Mouse (Mus musculus): ENCODE measurements around the gene Gpr153. TPM values are rescaled to one million over a fixed set of nuclear protein-coding genes. Genes with fewer than 3 reads are reported as not detected.
"Not testable (repeated sequence)": the region's sequence is repeated elsewhere in the genome, so short reads cannot be mapped to it uniquely, and the experiment has no call there.

Gene Gpr153
- 6.9 and 9.5 TPM in 2 replicates for polyA plus RNA-seq (2012; rRNA removed)

- no peaks in the 10 kb centered on the region; the same call in 1 of the 2 replicates for H3K27me3 ChIP-seq (replicated peaks; ENCODE audit: control insufficient read depth, insufficient read depth, low read length)
- TF ChIP-seq POLR2A (IDR thresholded peaks at IDR 0.05; ENCODE audit: low read depth, low read length) (no peak), CTCF (conservative IDR thresholded peaks at IDR 0.05; ENCODE audit: insufficient read depth, insufficient read length, low read depth, low read length) (no peak)
- 3% methylated on average over 46 of the region's 48 CpGs for WGBS
Measured at GRCm38 (mm10) chr4:152273621-152274236, at the start of gene Gpr153. Gene Gpr153, plus strand, starts transcription at chr4:152274232.

GRCm38 (mm10) chr4:152226901-152227486 lies 47.0 kb upstream of the Gpr153 start:
- 82% methylated on average over 13 of the region's 13 CpGs for WGBS
- Histone ChIP-seq H3K4me3 (ENCODE audit: insufficient read depth, low read depth, low read length) (no peak overlapping the region), H3K27ac (ENCODE audit: insufficient read depth, low read depth, low read length) (no peak overlapping the region), H3K27me3 (replicated peaks; ENCODE audit: control insufficient read depth, insufficient read depth, low read length) (no peaks in the 10 kb centered on the region), H3K4me1 (ENCODE audit: control insufficient read depth, insufficient read depth, low read length) (no peaks in the 10 kb centered on the region), H3K36me3 (ENCODE audit: control insufficient read depth, insufficient read depth, low read length) (no peaks in the 10 kb centered on the region)
- TF ChIP-seq POLR2A (IDR thresholded peaks at IDR 0.05; ENCODE audit: low read depth, low read length) (no peak), CTCF (conservative IDR thresholded peaks at IDR 0.05; ENCODE audit: insufficient read depth, insufficient read length, low read depth, low read length) (no peak)
- no peak for DNase-seq

More at GRCm38 (mm10) chr4:152273621-152274236, at the start of gene Gpr153:
- Histone ChIP-seq H3K4me1 (ENCODE audit: control insufficient read depth, insufficient read depth, low read length) (no peaks in the 10 kb centered on the region), H3K36me3 (ENCODE audit: control insufficient read depth, insufficient read depth, low read length) (no peaks in the 10 kb centered on the region), H3K4me3 (ENCODE audit: insufficient read depth, low read depth, low read length) (peak within 1 kb of the TSS; percentile 39), H3K27ac (ENCODE audit: insufficient read depth, low read depth, low read length) (no peak within 1 kb of the TSS)
- peak; percentile 32 for DNase-seq

- no peak overlapping the region for H3K27ac ChIP-seq (ENCODE audit: insufficient read depth, low read depth, low read length)
- no peaks in the 10 kb centered on the region for H3K36me3 ChIP-seq (ENCODE audit: control insufficient read depth, insufficient read depth, low read length)
- TF ChIP-seq CTCF (conservative IDR thresholded peaks at IDR 0.05; ENCODE audit: insufficient read depth, insufficient read length, low read depth, low read length): no peak
- no peaks in the 10 kb centered on the region for H3K27me3 ChIP-seq (replicated peaks; ENCODE audit: control insufficient read depth, insufficient read depth, low read length)
- WGBS: 72% methylated on average over 12 of the region's 12 CpGs
- no peak for DNase-seq
- H3K4me3 ChIP-seq (ENCODE audit: insufficient read depth, low read depth, low read length): no peak overlapping the region
- H3K4me1 ChIP-seq (ENCODE audit: control insufficient read depth, insufficient read depth, low read length): no peaks in the 10 kb centered on the region
Measured at GRCm38 (mm10) chr4:152227749-152228527, 46.1 kb upstream of the Gpr153 start.

GRCm38 (mm10) chr4:152230331-152230730 lies 43.7 kb upstream of the Gpr153 start:
- DNase-seq; H3K4me1 ChIP-seq (ENCODE audit: control insufficient read depth, insufficient read depth, low read length); H3K27ac ChIP-seq (ENCODE audit: insufficient read depth, low read depth, low read length); H3K4me3 ChIP-seq (ENCODE audit: insufficient read depth, low read depth, low read length); H3K27me3 ChIP-seq (replicated peaks; ENCODE audit: control insufficient read depth, insufficient read depth, low read length); H3K36me3 ChIP-seq (ENCODE audit: control insufficient read depth, insufficient read depth, low read length): not testable (repeated sequence)
- WGBS: 76% methylated on average over 4 of the region's 4 CpGs

- WGBS: 73% methylated on average over 7 of the region's 7 CpGs
- Histone ChIP-seq H3K4me3 (ENCODE audit: insufficient read depth, low read depth, low read length) (no peak overlapping the region), H3K4me1 (ENCODE audit: control insufficient read depth, insufficient read depth, low read length) (no peaks in the 10 kb centered on the region), H3K36me3 (ENCODE audit: control insufficient read depth, insufficient read depth, low read length) (no peaks in the 10 kb centered on the region), H3K27ac (ENCODE audit: insufficient read depth, low read depth, low read length) (no peak overlapping the region), H3K27me3 (replicated peaks; ENCODE audit: control insufficient read depth, insufficient read depth, low read length) (no peaks in the 10 kb centered on the region)
- no peak for TF ChIP-seq CTCF (conservative IDR thresholded peaks at IDR 0.05; ENCODE audit: insufficient read depth, insufficient read length, low read depth, low read length)
- no peak for TF ChIP-seq POLR2A (IDR thresholded peaks at IDR 0.05; ENCODE audit: low read depth, low read length)
- DNase-seq: no peak
Measured at GRCm38 (mm10) chr4:152231326-152231725, 42.7 kb upstream of the Gpr153 start.

- no peaks in the 10 kb centered on the region for H3K36me3 ChIP-seq (ENCODE audit: control insufficient read depth, insufficient read depth, low read length)
- no peaks in the 10 kb centered on the region for H3K4me1 ChIP-seq (ENCODE audit: control insufficient read depth, insufficient read depth, low read length)
- TF ChIP-seq POLR2A (IDR thresholded peaks at IDR 0.05; ENCODE audit: low read depth, low read length) (no peak), CTCF (conservative IDR thresholded peaks at IDR 0.05; ENCODE audit: insufficient read depth, insufficient read length, low read depth, low read length) (no peak)
- no peaks in the 10 kb centered on the region for H3K27me3 ChIP-seq (replicated peaks; ENCODE audit: control insufficient read depth, insufficient read depth, low read length)
- no peak overlapping the region for H3K4me3 ChIP-seq (ENCODE audit: insufficient read depth, low read depth, low read length)
- WGBS: 83% methylated on average over 4 of the region's 4 CpGs
- no peak for DNase-seq
- H3K27ac ChIP-seq (ENCODE audit: insufficient read depth, low read depth, low read length): no peak overlapping the region
Measured at GRCm38 (mm10) chr4:152232411-152232903, 41.6 kb upstream of the Gpr153 start.

GRCm38 (mm10) chr4:152239974-152240373 lies 34.1 kb upstream of the Gpr153 start:
- H3K4me3 ChIP-seq (ENCODE audit: insufficient read depth, low read depth, low read length): no peak overlapping the region
- no peaks in the 10 kb centered on the region for H3K4me1 ChIP-seq (ENCODE audit: control insufficient read depth, insufficient read depth, low read length)
- H3K27ac ChIP-seq (ENCODE audit: insufficient read depth, low read depth, low read length): no peak overlapping the region
- WGBS: 68% methylated on average over 4 of the region's 4 CpGs
- no peaks in the 10 kb centered on the region for H3K36me3 ChIP-seq (ENCODE audit: control insufficient read depth, insufficient read depth, low read length)
- no peak for DNase-seq
- no peaks in the 10 kb centered on the region for H3K27me3 ChIP-seq (replicated peaks; ENCODE audit: control insufficient read depth, insufficient read depth, low read length)
- TF ChIP-seq CTCF (conservative IDR thresholded peaks at IDR 0.05; ENCODE audit: insufficient read depth, insufficient read length, low read depth, low read length): no peak
- no peak for TF ChIP-seq POLR2A (IDR thresholded peaks at IDR 0.05; ENCODE audit: low read depth, low read length)
